Mouse (Mus musculus) ES-Bruce4 (cell line): ENCODE results near the gene Tnnc2.

Experiments
- CTCF ChIP-seq: IDR thresholded peaks from one replicate; pipeline ENCODE4 v1.8.1; 2011; ENCODE audit warnings: low read depth, low read length
- EP300 ChIP-seq: IDR thresholded peaks from 2 replicates; pipeline ENCODE4 v1.6.1; 2011; ENCODE audit warnings: low read depth, low read length; ENCODE audit not compliant: insufficient read depth

DNA sequence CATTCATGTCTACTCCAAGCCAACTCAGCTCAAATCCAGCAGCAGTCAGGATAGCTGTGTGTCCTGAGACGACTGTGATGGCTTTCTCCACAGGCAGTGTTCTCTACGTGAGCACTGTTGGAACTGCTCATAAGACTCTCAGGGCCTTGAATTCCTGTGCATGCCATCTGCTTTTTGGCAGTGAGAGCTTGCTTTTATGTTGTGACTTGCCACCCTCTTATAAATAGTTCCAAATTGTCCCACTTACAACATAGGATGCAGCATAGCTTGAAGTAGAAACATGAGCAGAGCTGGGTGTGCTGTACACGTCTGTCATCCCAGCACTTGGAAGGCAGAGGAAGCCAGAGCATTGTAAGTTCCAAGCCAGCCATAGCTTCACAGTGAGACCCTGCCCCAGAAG is 13.9 kb downstream of the Tnnc2 start:
- TF ChIP-seq CTCF: no peak
- TF ChIP-seq EP300: no peak
